Mouse (Mus musculus) heart, adult 2 months (tissue): Measurements from ENCODE around the gene Mvp. TPM values are rescaled to one million over a fixed set of nuclear protein-coding genes. Genes with fewer than 3 reads are reported as not detected.

Experiments
- DNase-seq, 2 experiments: peaks; one replicate each; pipeline ENCODE4 v3.0.0; 2021
- H3K27ac ChIP-seq: fragments of 200-600 bp; 2 replicates; pipeline ENCODE4 v1.8.1; 2022
- H3K27me3 ChIP-seq: fragments of 200-500 bp; 2 replicates; pipeline ENCODE4 v1.6.1; 2012; ENCODE audit warnings: mild to moderate bottlenecking, low read length, inconsistent platforms, mixed read lengths; ENCODE audit not compliant: control insufficient read depth, insufficient read depth
- H3K36me3 ChIP-seq: fragments of 200-500 bp; 2 replicates; pipeline ENCODE4 v1.6.1; 2012; ENCODE audit warnings: low read length, inconsistent platforms; ENCODE audit not compliant: control insufficient read depth, insufficient read depth
- H3K4me1 ChIP-seq: fragments of 200-500 bp; 2 replicates; pipeline ENCODE4 v1.6.1; 2011; ENCODE audit warnings: low read length; ENCODE audit not compliant: control insufficient read depth, insufficient read depth
- H3K4me3 ChIP-seq: fragments of 200-600 bp; 2 replicates; pipeline ENCODE4 v1.8.1; 2022
- H3K79me2 ChIP-seq: fragments of 200-500 bp; replicated peaks from 2 replicates; pipeline ENCODE4 v1.6.1; 2012; ENCODE audit warnings: mild to moderate bottlenecking, inconsistent platforms, low read length, moderate library complexity, mixed read lengths; ENCODE audit not compliant: control insufficient read depth, insufficient read depth
- H3K9ac ChIP-seq: fragments of 200-500 bp; 2 replicates; pipeline ENCODE4 v1.6.1; 2012; ENCODE audit warnings: low read depth, mild to moderate bottlenecking, control low read depth, inconsistent platforms, low read length, mixed read lengths
- CTCF ChIP-seq: fragments of 200-600 bp; IDR thresholded peaks from 2 replicates; pipeline ENCODE4 v1.8.1; 2022; ENCODE audit warnings: antibody characterized with exemption, mild to moderate bottlenecking, moderate library complexity
- EP300 ChIP-seq: fragments of 200-500 bp; IDR thresholded peaks from 2 replicates; pipeline ENCODE4 v1.6.1; 2011; ENCODE audit warnings: low read depth, low read length, control low read depth; ENCODE audit not compliant: insufficient read depth
- POLR2A ChIP-seq: fragments of 200-500 bp; IDR thresholded peaks from 2 replicates; pipeline ENCODE4 v1.6.1; 2011; ENCODE audit warnings: mild to moderate bottlenecking, low read depth, low read length, control low read depth; ENCODE audit not compliant: insufficient read depth
- WGBS: fragments of 180-500 bp; shearing (Covaris S2); methylation state at CpG from one replicate; pipeline ENCODE4 v1.1.7; 2018; 5-methylcytosine and 5-hydroxymethylcytosine counted together
- intact Hi-C: fragments of 180-260 bp; cut with DNase I; formaldehyde crosslinking; loops from one replicate; pipeline ENCODE4 v1.15.1; 2025
- polyA plus RNA-seq: library from polyadenylated mRNA; depleted of rRNA; stranded (reverse); fragments of >200 nt; gene quantifications from 2 replicates; pipeline ENCODE4 v1.2.3, GENCODE M21; 2012
- total RNA-seq, 2 experiments: library from RNA; stranded (reverse); gene quantifications; 2 replicates each; pipeline ENCODE4 v1.2.3; 2021

Gene Mvp
- total and polyA plus RNA-seq, 3 experiments, result 48.8 to 59.1 (median 50.4) TPM

- no peaks in the 10 kb centered on the region for H3K79me2 ChIP-seq
- no peaks in the 10 kb centered on the region for H3K27me3 ChIP-seq
- H3K4me1 ChIP-seq, result no peaks in the 10 kb centered on the region
- H3K36me3 ChIP-seq, result no peaks in the 10 kb centered on the region
- TF ChIP-seq EP300 (no peak), POLR2A (no peak), CTCF (peak; percentile 54)
- intact Hi-C loops, result no loop called here
- no peak overlapping the region for H3K4me3 ChIP-seq
- H3K27ac ChIP-seq, result no peak overlapping the region
- no peak for DNase-seq
- no peak overlapping the region for H3K9ac ChIP-seq
- 89% methylated on average over 4 of the region's 4 CpGs for WGBS
These were observed 18.0 kb downstream of the Mvp start for GRCm38 (mm10) chr7:126996449-126996848.

GRCm38 (mm10) chr7:126988816-126989215 lies 25.6 kb downstream of the Mvp start:
- DNase-seq, result no peak
- H3K9ac ChIP-seq, result no peak overlapping the region
- H3K27ac ChIP-seq, result no peak overlapping the region
- H3K27me3 ChIP-seq, result no peaks in the 10 kb centered on the region
- intact Hi-C loops, result no loop called here
- 84% methylated on average over 8 of the region's 8 CpGs for WGBS
- H3K79me2 ChIP-seq, result no peaks in the 10 kb centered on the region
- no peak for TF ChIP-seq CTCF
- H3K36me3 ChIP-seq, result no peaks in the 10 kb centered on the region
- no peaks in the 10 kb centered on the region for H3K4me1 ChIP-seq
- H3K4me3 ChIP-seq, result no peak overlapping the region

DNA sequence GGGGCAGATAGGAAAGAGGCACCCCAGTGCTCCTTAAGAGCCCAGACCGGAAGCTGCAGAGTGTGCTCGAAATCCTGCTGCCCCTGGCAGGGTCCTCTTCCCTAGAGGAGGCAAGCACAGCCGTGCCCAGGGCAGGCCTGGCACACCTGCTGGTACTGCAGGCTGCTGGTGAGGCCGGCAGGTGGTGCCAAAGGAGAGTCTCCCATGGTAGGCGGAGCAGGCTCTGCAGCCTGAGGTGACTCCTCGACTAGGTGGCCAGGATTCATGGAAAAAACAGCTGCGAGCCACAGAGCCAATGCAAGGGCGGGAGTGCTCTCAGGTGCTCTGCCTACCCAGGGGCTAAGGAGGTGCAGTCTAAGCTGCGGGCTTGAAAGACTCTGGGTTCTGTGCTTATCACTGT lies 28.1 kb downstream of the Mvp start:
- WGBS, result 45% methylated on average over 9 of the region's 9 CpGs

DNA sequence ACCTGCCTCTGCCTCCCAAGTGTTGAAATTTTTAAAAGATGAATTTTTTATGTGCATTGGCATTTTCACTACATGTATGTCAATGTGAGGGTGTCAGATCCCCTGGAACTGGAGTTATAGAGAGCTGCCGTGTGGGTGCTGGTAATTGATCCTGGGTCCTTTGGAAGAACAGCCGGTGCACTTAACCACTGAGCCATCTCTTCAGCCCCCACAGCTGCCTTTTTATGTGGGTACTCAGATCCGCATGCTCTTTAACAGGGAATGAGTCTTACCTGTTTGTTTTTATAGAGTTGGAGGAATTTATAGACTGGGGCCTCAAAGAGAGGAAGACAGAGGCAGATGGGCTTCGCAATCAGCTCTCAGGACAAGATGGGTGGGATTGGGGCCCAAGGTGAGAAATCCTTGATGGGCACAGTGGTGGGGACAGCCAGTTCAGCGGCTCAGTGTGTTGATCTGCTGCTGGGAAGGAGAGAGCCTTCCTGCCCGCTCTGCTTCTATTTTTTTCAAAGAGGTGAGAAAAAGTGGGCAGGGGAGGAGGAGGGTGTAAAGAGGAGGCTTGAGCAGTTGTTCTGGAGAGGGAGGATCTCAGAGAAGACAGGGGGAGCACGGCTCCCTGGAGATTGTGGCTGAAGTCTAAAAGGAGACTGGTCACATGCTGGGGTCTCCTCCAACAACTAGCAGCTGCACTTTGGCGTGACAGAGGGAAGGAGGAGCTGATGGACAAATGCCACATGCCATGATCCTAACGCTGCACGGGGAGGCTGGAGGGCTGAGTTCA lies 29.6 kb downstream of the Mvp start:
- WGBS, result 59% methylated on average over 10 of the region's 10 CpGs
- TF ChIP-seq CTCF, result no peak
- no peak for TF ChIP-seq POLR2A
- no peak for TF ChIP-seq EP300

More for the DNA sequence above, 28.1 kb downstream of the Mvp start:
- Histone ChIP-seq H3K4me1 (no peaks in the 10 kb centered on the region), H3K36me3 (no peaks in the 10 kb centered on the region), H3K79me2 (no peaks in the 10 kb centered on the region), H3K4me3 (no peak overlapping the region), H3K27me3 (no peaks in the 10 kb centered on the region), H3K9ac (no peak overlapping the region), H3K27ac (no peak overlapping the region)
- TF ChIP-seq POLR2A (no peak), CTCF (peak; percentile 73), EP300 (0 out of 2 replicates have a peak, but pooled peaks have one; percentile 6)
- intact Hi-C loops, result loop anchor here (2.0 kb wide), 1 partner anchor 118 kb away; no protein-coding TSS in a partner anchor
- peak; percentile 45 to 48 for DNase-seq

GRCm38 (mm10) chr7:126983113-126983512 lies 31.3 kb downstream of the Mvp start:
- Histone ChIP-seq H3K4me1 (no peaks in the 10 kb centered on the region; the same call in 1 of the 2 replicates), H3K36me3 (peaks cover 3% of the 10 kb centered on the region; the same call in 1 of the 2 replicates), H3K79me2 (no peaks in the 10 kb centered on the region), H3K4me3 (no peak overlapping the region), H3K27me3 (no peaks in the 10 kb centered on the region), H3K9ac (no peak overlapping the region), H3K27ac (no peak overlapping the region)
- TF ChIP-seq CTCF (no peak), POLR2A (no peak), EP300 (no peak)
- no peak for DNase-seq
- intact Hi-C loops, result no loop called here
- 65% methylated on average over 7 of the region's 7 CpGs for WGBS

More for the DNA sequence above, 29.6 kb downstream of the Mvp start:
- Histone ChIP-seq H3K4me1 (no peaks in the 10 kb centered on the region), H3K9ac (no peak overlapping the region), H3K27ac (no peak overlapping the region), H3K79me2 (no peaks in the 10 kb centered on the region), H3K27me3 (no peaks in the 10 kb centered on the region), H3K4me3 (no peak overlapping the region), H3K36me3 (no peaks in the 10 kb centered on the region)
- intact Hi-C loops, result no loop called here
- DNase-seq, result no peak

DNA sequence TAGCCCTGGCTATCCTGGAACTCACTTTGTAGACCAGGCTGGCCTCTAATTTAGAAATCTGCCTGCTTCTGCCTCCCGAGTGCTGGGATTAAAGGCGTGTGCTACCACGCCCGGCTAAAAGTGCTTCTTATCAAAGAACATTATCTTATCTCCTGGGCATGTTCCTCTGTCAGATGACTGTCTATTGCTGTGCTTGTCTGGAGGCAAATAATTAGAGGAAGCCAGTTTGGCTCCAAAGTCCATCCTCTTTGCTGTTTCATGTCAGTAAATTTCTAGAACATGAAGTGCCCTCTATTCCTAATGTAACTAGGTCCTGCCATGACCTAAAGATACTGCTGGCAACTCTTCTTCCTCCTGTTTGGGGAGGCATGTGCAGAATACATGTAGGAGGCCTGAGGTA lies 32.4 kb downstream of the Mvp start:
- intact Hi-C loops, result no loop called here

More for the DNA sequence above, 32.4 kb downstream of the Mvp start:
- TF ChIP-seq EP300 (no peak), CTCF (no peak), POLR2A (no peak)
- 67% methylated on average over 4 of the region's 4 CpGs for WGBS
- Histone ChIP-seq H3K9ac (no peak overlapping the region), H3K27me3 (no peaks in the 10 kb centered on the region), H3K4me1 (peaks cover 2% of the 10 kb centered on the region), H3K4me3 (no peak overlapping the region), H3K36me3 (peaks cover 3% of the 10 kb centered on the region; the same call in 1 of the 2 replicates), H3K79me2 (no peaks in the 10 kb centered on the region), H3K27ac (no peak overlapping the region)
- no peak for DNase-seq
